Mouse (Mus musculus) liver, postnatal 0 days (tissue): Measurements from ENCODE around the gene Tmem41b.

Source experiments
- CTCF ChIP-seq: sonication (generic); IDR thresholded peaks from 2 replicates; pipeline ENCODE4 v1.5.1; 2016; ENCODE audit warnings: antibody characterized with exemption, low read depth
- EP300 ChIP-seq: IDR thresholded peaks from 2 replicates; pipeline ENCODE4 v1.6.1; 2016; ENCODE audit warnings: antibody characterized with exemption, low read depth, mild to moderate bottlenecking

- TF ChIP-seq CTCF (no peak), EP300 (no peak)
These were observed 43.6 kb upstream of the Tmem41b start for GRCm38 (mm10) chr7:110030342-110030741.
